Comparison of ENCODE assay signal across 9 mouse cellular contexts in the genomic region with DNA sequence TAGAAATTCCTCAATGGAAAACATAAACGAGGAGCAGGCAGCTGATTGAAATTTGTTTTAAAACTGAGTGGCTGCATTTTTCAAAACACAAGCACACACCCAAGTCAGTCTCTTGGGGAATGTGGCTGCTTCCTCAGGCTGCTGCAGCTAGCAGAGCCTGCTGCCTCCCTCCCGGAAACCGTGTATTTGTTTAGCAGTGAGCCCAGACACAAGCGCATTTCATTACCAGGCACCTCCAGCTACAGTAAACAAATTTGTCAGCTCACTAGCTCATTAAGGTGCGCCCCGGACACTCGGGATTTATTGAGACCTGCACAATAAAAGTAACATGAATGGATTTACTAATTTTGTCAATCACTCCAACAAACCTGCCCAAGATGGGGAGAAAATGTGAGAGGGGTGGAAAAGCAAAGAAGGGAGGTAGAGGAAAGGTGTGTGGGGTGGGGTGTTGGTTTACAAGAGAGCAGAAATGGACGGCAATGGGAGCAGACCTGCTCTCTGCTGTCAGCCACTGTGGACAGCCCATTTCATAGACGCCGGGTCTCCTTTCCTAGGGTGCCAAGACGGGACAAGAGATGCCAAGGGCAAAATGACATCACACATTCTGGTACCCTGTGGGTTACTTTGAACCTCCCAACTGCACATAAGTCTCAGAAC.
DNase-seq lines count a peak whose midpoint lies in the region; ATAC-seq lines count a peak whose summit lies in the region.
"Had no signal": no experiment of that assay in that cellular context is flagged by ENCODE, and none has a peak within 500 bp of the region (broad histone marks: within the 10 kb centered on the region; RNA-seq: fewer than 3 reads in every experiment).

No protein-coding gene starts in this region.

- peak overlapping the region; percentile 61 for H3K27ac ChIP-seq in hindbrain, embryonic 13.5 days
- peak overlapping the region; percentile 51; the same call in 1 of the 2 replicates for H3K27ac ChIP-seq in lung, embryonic 15.5 days
- H3K27ac ChIP-seq in liver, embryonic 11.5 days (ENCODE audit: low read depth, low read length), result no peak overlapping the region

- 4% methylated on average over 11 of the region's 11 CpGs for WGBS in hindbrain, embryonic 13.5 days
- 17% methylated on average over 11 of the region's 11 CpGs for WGBS in lung, embryonic 15.5 days
- 43% methylated on average over 11 of the region's 11 CpGs for WGBS in liver, embryonic 11.5 days

- no peak overlapping the region for H3K4me2 ChIP-seq in hindbrain, embryonic 13.5 days
- H3K4me2 ChIP-seq in lung, embryonic 15.5 days, result no peak overlapping the region
- H3K4me2 ChIP-seq in liver, embryonic 11.5 days, result no peak overlapping the region

- peaks cover 72% of the 10 kb centered on the region for H3K4me1 ChIP-seq in hindbrain, embryonic 13.5 days (replicated peaks)
- peaks cover 29% of the 10 kb centered on the region for H3K4me1 ChIP-seq in lung, embryonic 15.5 days
- peaks cover 5% of the 10 kb centered on the region; the same call in 1 of the 2 replicates for H3K4me1 ChIP-seq in liver, embryonic 11.5 days (replicated peaks; ENCODE audit: control insufficient read depth, insufficient read depth, low read length)

- ATAC-seq in hindbrain, embryonic 13.5 days (ENCODE audit: low FRiP score), result no peak
- no peak for ATAC-seq in lung, embryonic 15.5 days (ENCODE audit: borderline replicate concordance, extremely low read depth, low FRiP score, low TSS enrichment)
- no peak for ATAC-seq in megakaryocyte progenitor cell, adult 5-6 weeks (replicated peaks; ENCODE audit: poor library complexity)
- no peak for ATAC-seq in liver, embryonic 11.5 days (replicated peaks; ENCODE audit: low FRiP score)
- ATAC-seq: Patski had no signal

- no peaks in the 10 kb centered on the region for H3K9me3 ChIP-seq in hindbrain, embryonic 13.5 days
- no peaks in the 10 kb centered on the region for H3K9me3 ChIP-seq in lung, embryonic 15.5 days
- no peaks in the 10 kb centered on the region for H3K9me3 ChIP-seq in liver, embryonic 11.5 days (ENCODE audit: control insufficient read depth, low read length)

- peaks cover 38% of the 10 kb centered on the region for H3K27me3 ChIP-seq in hindbrain, embryonic 13.5 days
- H3K27me3 ChIP-seq in lung, embryonic 15.5 days, result no peaks in the 10 kb centered on the region
- H3K27me3 ChIP-seq in liver, embryonic 11.5 days (replicated peaks; ENCODE audit: control insufficient read depth, insufficient read depth, low read length), result no peaks in the 10 kb centered on the region; the same call in none of the 2 replicates

- H3K9ac ChIP-seq in hindbrain, embryonic 13.5 days, result no peak overlapping the region
- H3K9ac ChIP-seq in lung, embryonic 15.5 days, result no peak overlapping the region
- H3K9ac ChIP-seq in liver, embryonic 11.5 days (ENCODE audit: low read depth, low read length), result no peak overlapping the region

- no peaks in the 10 kb centered on the region for H3K36me3 ChIP-seq in hindbrain, embryonic 13.5 days
- H3K36me3 ChIP-seq in lung, embryonic 15.5 days, result no peaks in the 10 kb centered on the region
- H3K36me3 ChIP-seq in liver, embryonic 11.5 days (ENCODE audit: control insufficient read depth, insufficient read depth, low read length), result no peaks in the 10 kb centered on the region

- no peak overlapping the region for H3K4me3 ChIP-seq in hindbrain, embryonic 13.5 days
- H3K4me3 ChIP-seq in lung, embryonic 15.5 days, result no peak overlapping the region
- no peak overlapping the region for H3K4me3 ChIP-seq in liver, embryonic 11.5 days (ENCODE audit: low read depth, low read length)

- DNase-seq in urinary bladder, postnatal 14 days (ENCODE audit: low spot score), result peak; percentile 51
- DNase-seq in urinary bladder, postnatal 4 days (ENCODE audit: low spot score in 2 of 2), result no peak
- DNase-seq in thymus, postnatal 25 days, result no peak
- no peak for DNase-seq in liver, embryonic 11.5 days (ENCODE audit: low spot score)
- no peak for DNase-seq in cerebellum, postnatal 25 days
